ENCODE assay signal across 8 mouse cellular contexts in the genomic region with DNA sequence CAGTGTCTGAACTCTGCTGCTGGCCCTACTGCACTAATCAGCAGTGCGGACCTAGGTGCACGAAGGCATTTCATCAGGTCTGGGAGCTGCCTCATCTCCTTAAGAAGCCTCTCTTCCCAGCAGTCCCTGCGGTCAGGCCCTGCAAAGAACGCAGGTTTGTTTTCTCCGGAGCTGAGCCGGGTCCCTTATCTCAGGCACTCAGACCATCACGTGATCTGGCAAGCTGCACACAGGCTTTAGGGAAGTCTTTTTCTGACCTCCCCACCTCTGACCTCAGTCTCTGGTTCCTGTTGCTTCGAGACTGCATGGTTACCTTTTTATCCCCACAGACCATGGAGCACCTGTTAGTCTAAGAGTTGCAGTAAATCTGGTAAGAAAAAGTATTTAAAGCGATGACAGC. TPM values are rescaled to one million over a fixed set of nuclear protein-coding genes. Genes with fewer than 3 reads are reported as not detected.
DNase-seq lines count a peak whose midpoint lies in the region; ATAC-seq and TF ChIP-seq lines count a peak whose summit lies in the region.
"Had no signal": no experiment of that assay in that cellular context is flagged by ENCODE, and none has a peak within 500 bp of the region (broad histone marks: within the 10 kb centered on the region; RNA-seq: fewer than 3 reads in every experiment).

No protein-coding gene starts in this region.

- no peak for TF ChIP-seq POLR2A in bone marrow macrophage, adult 2 months (IDR thresholded peaks at IDR 0.05; ENCODE audit: borderline replicate concordance, low read depth, low read length)

- DNase-seq in liver, embryonic 14.5 days (ENCODE audit: low read depth in 3 of 3, low spot score in 3 of 3), result peak; percentile 93 to 95 (median 93)
- DNase-seq in spleen, adult 12 weeks (ENCODE audit: low spot score), result peak; percentile 70
- no peak for DNase-seq in thymus, postnatal 10 days (ENCODE audit: low spot score in 2 of 2)
- no peak for DNase-seq in frontal cortex, adult 2 months (ENCODE audit: extremely low spot score in 1 of 2, low spot score in 1 of 2)

- H3K36me3 ChIP-seq in liver, embryonic 14.5 days (replicated peaks; ENCODE audit: control insufficient read depth, insufficient read depth, low read depth), result no peaks in the 10 kb centered on the region
- H3K36me3 ChIP-seq: neural tube, embryonic 12.5 days had no signal

- no peaks in the 10 kb centered on the region for H3K27me3 ChIP-seq in liver, embryonic 14.5 days (ENCODE audit: control insufficient read depth, insufficient read depth, low read length)
- H3K27me3 ChIP-seq: neural tube, embryonic 12.5 days had no signal

- no peak overlapping the region for H3K4me3 ChIP-seq in bone marrow macrophage, adult 2 months (ENCODE audit: insufficient read depth, low read length)
- peak overlapping the region in 1 of 2 experiments; percentile 27; a peak in 2 of 4 replicates for H3K4me3 ChIP-seq in liver, embryonic 14.5 days (ENCODE audit: insufficient read depth in 1 of 2, low read depth in 2 of 2, low read length in 2 of 2)
- H3K4me3 ChIP-seq: neural tube, embryonic 12.5 days had no signal

- peak; percentile 64 for ATAC-seq in granulocyte monocyte progenitor cell, adult 5-6 weeks (replicated peaks; ENCODE audit: poor library complexity, severe bottlenecking)
- peak; percentile 92 for ATAC-seq in liver, embryonic 14.5 days (ENCODE audit: insufficient read depth)
- no peak for ATAC-seq in cerebellum, adult (ENCODE audit: insufficient number of reproducible peaks, low FRiP score, low TSS enrichment)

- TF ChIP-seq CTCF in bone marrow macrophage, adult 2 months (IDR thresholded peaks at IDR 0.05; ENCODE audit: low read depth, low read length), result no peak
- no peak; the same call in 1 of the 2 replicates for TF ChIP-seq CTCF in liver, embryonic 14.5 days (IDR thresholded peaks at IDR 0.05; ENCODE audit: low read depth)

- peak; percentile 91 for TF ChIP-seq EP300 in liver, embryonic 14.5 days (IDR thresholded peaks at IDR 0.05; ENCODE audit: low read depth)

- H3K4me1 ChIP-seq in bone marrow macrophage, adult 2 months (ENCODE audit: control insufficient read depth, insufficient read depth, low read length), result peaks cover 67% of the 10 kb centered on the region
- peaks cover 45 to 58% of the 10 kb centered on the region in 2 experiments for H3K4me1 ChIP-seq in liver, embryonic 14.5 days (replicated peaks; ENCODE audit: control insufficient read depth in 2 of 2, insufficient read depth in 2 of 2, low read length in 1 of 2)

- H3K27ac ChIP-seq in bone marrow macrophage, adult 2 months (ENCODE audit: insufficient read depth, low read depth, low read length), result peak overlapping the region; percentile 43
- peak overlapping the region; percentile 96 for H3K27ac ChIP-seq in liver, embryonic 14.5 days
- H3K27ac ChIP-seq: neural tube, embryonic 12.5 days had no signal

- 5% methylated on average over 9 of the region's 9 CpGs for WGBS in liver, embryonic 14.5 days (ENCODE audit: insufficient replicate concordance)

- no peaks in the 10 kb centered on the region for H3K9me3 ChIP-seq in liver, embryonic 14.5 days (ENCODE audit: control insufficient read depth, low read length)
- H3K9me3 ChIP-seq: neural tube, embryonic 12.5 days had no signal

- peak overlapping the region; percentile 59 for H3K9ac ChIP-seq in liver, embryonic 14.5 days (replicated peaks)
- H3K9ac ChIP-seq: neural tube, embryonic 12.5 days had no signal

- H3K4me2 ChIP-seq in liver, embryonic 14.5 days (ENCODE audit: low read depth), result peak overlapping the region; percentile 66
- H3K4me2 ChIP-seq: neural tube, embryonic 12.5 days had no signal

RNA-seq across cellular contexts. Expression of a gene that starts 59.8 kb away (rescaled TPM):
- polyA plus RNA-seq in bone marrow macrophage, adult 2 months (2012; ENCODE audit: insufficient read depth, insufficient read length, missing spikeins), result 43.4 and 46.6 TPM in 2 replicates
- 4.3 and 9.2 TPM in 2 replicates for total RNA-seq in granulocyte monocyte progenitor cell, adult 5-6 weeks (2014; fragmentation: Nextera tagmentation)
- 6.7 and 7.6 TPM in 2 replicates for total RNA-seq in granulocyte monocyte progenitor cell, adult 5-6 weeks (2017)
- 21.5 and 25.1 TPM in 2 replicates for polyA plus RNA-seq in liver, embryonic 14.5 days (2012; rRNA removed)
- polyA plus RNA-seq in liver, embryonic 14.5 days (2014; fragmentation: Nextera tagmentation; extraction: Ambion mirVana), result 28.7 and 29.4 TPM in 2 replicates
- polyA plus RNA-seq in frontal cortex, adult 2 months (2012; rRNA removed), result 52.9 and 55.5 TPM in 2 replicates

Comparison
In these comparisons a context has a peak if more than half of its experiments do, and no peak if none do; other contexts are left out.
1. DNase-seq: peak in liver, embryonic 14.5 days (3 of 3) and spleen, adult 12 weeks (single experiment); none in thymus, postnatal 10 days (0 of 2) and frontal cortex, adult 2 months (0 of 2).